Mouse (Mus musculus) hindbrain, postnatal 0 days (tissue): ENCODE measurements at regions not wholly inside any gene's neighbourhood (a gene's known extent, or its start where the extent isn't known, plus 50 kb on each side); places are given as distances from the start of the nearest gene placed in this dataset.

Source experiments
- ATAC-seq: fragments of 200-750 bp; cut with Nextera tagmentation; 2 replicates; pipeline ENCODE4 v1.8.0; 2017; ENCODE audit warnings: mild to moderate bottlenecking, moderate TSS enrichment, moderate library complexity
- DNase-seq: peaks from one replicate; pipeline ENCODE4 v3.0.0-alpha.2; 2015; ENCODE audit warnings: low spot score
- H3K27ac ChIP-seq: fragments of 300-500 bp; sonication (generic); 2 replicates; pipeline ENCODE4 v1.5.1; 2014; ENCODE audit warnings: mild to moderate bottlenecking
- H3K27me3 ChIP-seq: fragments of 300-500 bp; sonication (generic); 2 replicates; pipeline ENCODE4 v1.6.1; 2014; ENCODE audit warnings: low read length, mixed read lengths; ENCODE audit not compliant: insufficient read depth
- H3K36me3 ChIP-seq: fragments of 300-500 bp; sonication (generic); 2 replicates; pipeline ENCODE4 v1.6.1; 2014; ENCODE audit warnings: low read length, mixed read lengths; ENCODE audit not compliant: insufficient read depth
- H3K4me1 ChIP-seq: fragments of 300-500 bp; sonication (generic); 2 replicates; pipeline ENCODE4 v1.6.1; 2014; ENCODE audit warnings: antibody characterized with exemption, low read length, mixed read lengths; ENCODE audit not compliant: insufficient read depth
- H3K4me2 ChIP-seq: fragments of 300-500 bp; sonication (generic); 2 replicates; pipeline ENCODE4 v1.6.1; 2014; ENCODE audit warnings: low read depth, mild to moderate bottlenecking, low read length, moderate library complexity, mixed read lengths
- H3K4me3 ChIP-seq: fragments of 300-500 bp; sonication (generic); 2 replicates; pipeline ENCODE4 v1.5.1; 2014; ENCODE audit warnings: low read length
- H3K9ac ChIP-seq: fragments of 300-500 bp; sonication (generic); replicated peaks from 2 replicates; pipeline ENCODE4 v1.6.1; 2014; ENCODE audit warnings: mild to moderate bottlenecking, low read length, moderate library complexity, mixed read lengths
- H3K9me3 ChIP-seq: fragments of 300-500 bp; sonication (generic); 2 replicates; pipeline ENCODE4 v1.6.1; 2016; ENCODE audit warnings: low read length, mixed read lengths
- CTCF ChIP-seq: IDR thresholded peaks from 2 replicates; pipeline ENCODE4 v1.5.1; 2016; ENCODE audit warnings: antibody characterized with exemption, control low read depth, low read depth
- WGBS: fragments of 180-500 bp; shearing (Covaris S2); extraction: QIAGEN DNeasy Blood & Tissue Kit; methylation state at CpG from one replicate; pipeline ENCODE4 v1.1.7; 2014; 5-methylcytosine and 5-hydroxymethylcytosine counted together

- no peaks in the 10 kb centered on the region for H3K4me1 ChIP-seq
Observed at GRCm38 (mm10) chr4:75130757-75131156, 147.3 kb downstream of the Dmac1 start.

GRCm38 (mm10) chr4:75115887-75116286, 162.2 kb downstream of the Dmac1 start:
- Histone ChIP-seq H3K4me2 (no peak overlapping the region), H3K4me3 (no peak overlapping the region), H3K4me1 (no peaks in the 10 kb centered on the region), H3K9ac (no peak overlapping the region), H3K36me3 (no peaks in the 10 kb centered on the region), H3K27ac (no peak overlapping the region), H3K27me3 (no peaks in the 10 kb centered on the region), H3K9me3 (no peaks in the 10 kb centered on the region)
- no peak for ATAC-seq
- WGBS = 82% methylated on average over 1 of the region's 1 CpGs
- no peak for TF ChIP-seq CTCF
- no peak for DNase-seq

More at GRCm38 (mm10) chr4:75130757-75131156, 147.3 kb downstream of the Dmac1 start:
- Histone ChIP-seq H3K9ac (no peak overlapping the region), H3K9me3 (no peaks in the 10 kb centered on the region), H3K4me3 (no peak overlapping the region), H3K27ac (no peak overlapping the region), H3K36me3 (no peaks in the 10 kb centered on the region), H3K27me3 (no peaks in the 10 kb centered on the region), H3K4me2 (no peak overlapping the region)
- 82% methylated on average over 3 of the region's 3 CpGs for WGBS
- ATAC-seq = no peak
- TF ChIP-seq CTCF = no peak
- DNase-seq = no peak

GRCm38 (mm10) chr4:75115346-75115745, 162.8 kb downstream of the Dmac1 start:
- Histone ChIP-seq H3K9me3 (no peaks in the 10 kb centered on the region), H3K4me3 (no peak overlapping the region), H3K36me3 (no peaks in the 10 kb centered on the region), H3K27ac (no peak overlapping the region), H3K4me1 (no peaks in the 10 kb centered on the region), H3K9ac (no peak overlapping the region), H3K27me3 (no peaks in the 10 kb centered on the region), H3K4me2 (no peak overlapping the region)
- ATAC-seq (no peak), DNase-seq (no peak)
- no peak for TF ChIP-seq CTCF
- WGBS = 32% methylated on average over 3 of the region's 3 CpGs

GRCm38 (mm10) chr4:75065782-75066181, 212.3 kb downstream of the Dmac1 start:
- TF ChIP-seq CTCF = no peak
- 74% methylated on average over 1 of the region's 1 CpGs for WGBS
- no peak for ATAC-seq

GRCm38 (mm10) chr4:75063275-75063674, 214.8 kb downstream of the Dmac1 start:
- ATAC-seq (no peak), DNase-seq (peak; percentile 59)
- Histone ChIP-seq H3K27ac (no peak overlapping the region), H3K9me3 (no peaks in the 10 kb centered on the region), H3K27me3 (no peaks in the 10 kb centered on the region), H3K36me3 (no peaks in the 10 kb centered on the region), H3K4me2 (no peak overlapping the region), H3K4me3 (no peak overlapping the region), H3K4me1 (no peaks in the 10 kb centered on the region), H3K9ac (no peak overlapping the region)
- WGBS = 76% methylated on average over 2 of the region's 2 CpGs
- peak; percentile 63 for TF ChIP-seq CTCF

More at GRCm38 (mm10) chr4:75065782-75066181, 212.3 kb downstream of the Dmac1 start:
- Histone ChIP-seq H3K4me1 (no peaks in the 10 kb centered on the region), H3K9me3 (no peaks in the 10 kb centered on the region), H3K4me3 (no peak overlapping the region), H3K9ac (no peak overlapping the region), H3K4me2 (no peak overlapping the region), H3K36me3 (no peaks in the 10 kb centered on the region), H3K27me3 (no peaks in the 10 kb centered on the region), H3K27ac (no peak overlapping the region)
- no peak for DNase-seq

GRCm38 (mm10) chr4:75043510-75043909, 234.6 kb downstream of the Dmac1 start:
- Histone ChIP-seq H3K27me3 (no peaks in the 10 kb centered on the region), H3K27ac (no peak overlapping the region), H3K9ac (no peak overlapping the region), H3K4me3 (no peak overlapping the region), H3K4me2 (no peak overlapping the region), H3K4me1 (no peaks in the 10 kb centered on the region), H3K9me3 (no peaks in the 10 kb centered on the region), H3K36me3 (no peaks in the 10 kb centered on the region)
- DNase-seq = no peak
- TF ChIP-seq CTCF = no peak
- ATAC-seq = no peak
- 89% methylated on average over 1 of the region's 1 CpGs for WGBS

- Histone ChIP-seq H3K9ac (no peak overlapping the region), H3K9me3 (no peaks in the 10 kb centered on the region), H3K27ac (no peak overlapping the region), H3K4me1 (no peaks in the 10 kb centered on the region), H3K4me2 (no peak overlapping the region), H3K4me3 (no peak overlapping the region), H3K36me3 (no peaks in the 10 kb centered on the region), H3K27me3 (no peaks in the 10 kb centered on the region)
- ATAC-seq (no peak), DNase-seq (no peak)
- no peak for TF ChIP-seq CTCF
- WGBS = 77% methylated on average over 1 of the region's 1 CpGs
Observed at GRCm38 (mm10) chr4:75042640-75043039, 235.5 kb downstream of the Dmac1 start.
